Mouse (Mus musculus) adrenal gland, adult (tissue): ENCODE measurements at regions not wholly inside any gene's neighbourhood (a gene's known extent, or its start where the extent isn't known, plus 50 kb on each side); places are given as distances from the start of the nearest gene placed in this dataset.

Source experiments
- DNase-seq, 2 experiments: peaks; one replicate each; pipeline ENCODE4 v3.0.0; 2022 to 2023; ENCODE audit warnings: low spot score in 1 of 2; ENCODE audit not compliant: inconsistent age in 2 of 2

GRCm38 (mm10) chr17:3248875-3249274 is 77.5 kb upstream of the Tiam2 start:
- DNase-seq, result no peak

GRCm38 (mm10) chr17:3249320-3249719 is 77.1 kb upstream of the Tiam2 start:
- no peak for DNase-seq

GRCm38 (mm10) chr17:3251176-3251575 is 75.2 kb upstream of the Tiam2 start:
- DNase-seq, result no peak

GRCm38 (mm10) chr17:3251966-3252365 is 74.4 kb upstream of the Tiam2 start:
- DNase-seq, result no peak

- DNase-seq, result peak in 1 of 2 experiments; percentile 76
Observed at GRCm38 (mm10) chr17:3253508-3254176, 72.7 kb upstream of the Tiam2 start.

- no peak for DNase-seq
Observed at GRCm38 (mm10) chr17:3256765-3257164, 69.6 kb upstream of the Tiam2 start.

- DNase-seq, result no peak
Observed at GRCm38 (mm10) chr17:3258811-3259510, 67.4 kb upstream of the Tiam2 start.

GRCm38 (mm10) chr17:3260796-3261195 is 65.6 kb upstream of the Tiam2 start:
- DNase-seq, result no peak

- DNase-seq, result peak; percentile 77 to 93
Observed at GRCm38 (mm10) chr17:3273108-3274091, 53.0 kb upstream of the Tiam2 start.

- DNase-seq, result no peak
Observed at GRCm38 (mm10) chr17:3274449-3275285, 51.7 kb upstream of the Tiam2 start.
